Mouse (Mus musculus) neutrophil, adult 5-6 weeks (primary cell): Measurements from ENCODE around the gene Acsm2. TPM values are rescaled to one million over a fixed set of nuclear protein-coding genes. Genes with fewer than 3 reads are reported as not detected.

ENCODE experiments used
- ATAC-seq: fragments of 151-379, 151-347 bp; 2 replicates; pipeline ENCODE4 v1.8.0; 2017; ENCODE audit warnings: mild to moderate bottlenecking, moderate TSS enrichment; ENCODE audit not compliant: insufficient number of reproducible peaks, poor library complexity, low FRiP score, severe bottlenecking; ENCODE audit errors: extremely low read depth
- total RNA-seq: library from RNA; stranded (forward); fragments of 200-1000 nt; gene quantifications from 2 replicates; pipeline ENCODE4 v1.2.3, GENCODE M21; 2017

The Acsm2 gene
- total RNA-seq: under 0.01 TPM in 1 of 2 replicates, not detected in the other

DNA sequence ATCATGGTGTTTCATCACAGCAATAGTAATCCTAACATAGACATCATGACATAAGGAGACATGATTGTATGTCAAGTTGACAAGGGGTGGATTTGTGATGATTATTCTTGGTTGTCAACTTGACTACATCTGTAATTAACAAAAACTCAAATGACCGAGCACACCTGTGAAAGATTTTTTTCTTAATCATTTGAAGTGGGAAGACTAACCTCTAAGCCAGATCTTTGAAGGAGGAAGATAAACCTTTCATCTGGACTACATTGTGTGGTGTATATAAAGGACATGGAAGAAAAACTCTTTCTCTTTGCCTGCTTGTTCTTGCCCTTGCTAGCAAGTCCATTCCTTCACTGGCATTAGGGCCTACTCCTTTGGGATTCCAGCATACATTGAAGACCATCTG lies at the start of gene Acsm2:
Gene Acsm2, plus strand, starts transcription at position 301 of the 400 bp plus-strand sequence.
- no peak for ATAC-seq

DNA sequence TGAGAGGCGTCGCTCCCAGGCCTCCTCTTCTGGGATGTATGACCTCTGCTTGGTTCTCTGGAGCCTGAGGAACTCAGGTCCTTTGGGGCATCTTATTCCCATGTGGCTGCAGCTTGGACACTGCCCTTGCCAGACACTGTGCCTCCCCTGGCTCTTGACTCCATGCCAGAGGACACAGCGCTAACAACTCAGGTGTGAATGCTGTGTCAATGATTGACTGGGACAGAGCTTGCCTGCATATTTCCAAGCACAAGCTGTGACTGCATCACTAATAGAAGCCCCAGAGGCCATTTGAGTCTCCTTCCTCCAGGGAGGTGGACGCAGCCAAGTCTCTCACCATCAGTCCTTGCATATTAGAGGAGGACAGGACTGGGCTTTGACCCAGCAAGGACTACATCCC lies 43.0 kb upstream of the Acsm2 start:
- ATAC-seq: no peak

GRCm38 (mm10) chr7:119513056-119513455 lies 41.1 kb upstream of the Acsm2 start:
- ATAC-seq: no peak

DNA sequence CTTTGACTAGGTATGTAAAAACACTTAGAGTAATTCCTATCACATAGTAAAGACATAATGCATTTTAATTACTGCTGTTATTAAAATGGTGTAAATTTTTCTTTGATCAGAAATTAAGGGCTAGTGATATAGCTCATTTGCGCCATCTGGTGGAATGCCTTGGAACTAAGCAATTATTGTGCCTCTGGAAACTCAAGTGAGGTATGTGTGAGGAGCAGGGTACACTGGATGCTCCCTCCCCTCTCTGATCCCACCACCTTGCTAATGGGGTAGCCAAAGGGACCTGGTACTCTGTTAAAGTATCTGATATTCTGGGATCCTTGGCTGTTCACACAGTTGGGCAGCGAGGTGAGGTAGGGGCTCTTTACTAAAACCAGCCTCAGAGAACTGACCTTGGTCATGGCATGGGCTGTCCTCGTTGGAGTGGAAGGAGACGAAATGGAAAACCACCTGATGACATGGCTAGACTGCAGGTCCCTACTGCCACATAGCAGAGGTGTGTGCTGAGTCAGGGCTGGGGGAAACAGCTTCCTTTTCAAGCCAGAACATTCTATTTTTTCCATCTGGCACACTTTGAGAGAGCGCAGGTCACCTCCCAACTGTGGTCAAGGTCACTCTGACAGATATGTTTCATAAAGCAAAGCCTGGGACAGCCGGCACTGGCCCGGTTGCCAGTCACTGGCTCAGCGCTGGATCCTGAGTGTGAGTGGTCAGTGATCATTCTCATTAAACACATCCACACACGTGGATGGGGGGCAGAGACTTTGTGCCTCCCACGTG lies 38.5 kb upstream of the Acsm2 start:
- ATAC-seq: no peak

DNA sequence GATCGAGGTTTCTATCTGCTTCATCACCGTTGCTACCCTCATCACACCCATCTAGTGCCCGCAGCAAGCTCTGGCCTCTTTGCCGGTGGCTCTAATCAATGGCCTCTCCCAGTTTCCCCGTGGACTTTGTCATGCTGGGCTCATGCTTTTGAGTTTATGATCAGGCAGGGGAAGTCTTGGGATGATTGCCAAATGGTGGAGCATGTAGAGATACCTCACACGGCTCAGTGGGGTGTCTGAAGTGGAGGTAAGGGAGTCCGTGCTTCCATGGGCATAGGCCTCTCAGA lies 37.9 kb upstream of the Acsm2 start:
- no peak for ATAC-seq

DNA sequence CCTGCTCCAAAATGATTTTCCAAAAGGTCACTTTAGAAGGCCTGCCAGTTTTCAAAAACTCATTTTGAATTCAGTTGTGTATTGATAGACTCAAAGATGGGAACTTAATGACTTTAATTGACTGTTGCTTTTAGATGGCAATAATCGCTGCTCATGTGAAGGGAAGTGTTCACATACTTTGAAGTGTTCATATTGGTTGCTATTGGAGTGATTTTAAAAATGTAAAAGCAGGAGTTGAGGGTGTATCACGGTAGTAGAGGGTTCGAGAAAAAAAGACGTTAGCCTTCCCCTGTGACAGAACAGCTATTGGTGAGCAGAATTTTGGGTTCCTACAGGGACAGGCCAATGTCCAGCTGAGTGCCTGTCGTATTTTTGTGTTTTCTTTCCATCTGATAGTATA lies 35.0 kb upstream of the Acsm2 start, which contains the start of gene Acsm5:
Gene Acsm5, plus strand, starts transcription at position 301 of the 400 bp plus-strand sequence.
- no peak for ATAC-seq

GRCm38 (mm10) chr7:119519654-119520053 lies 34.5 kb upstream of the Acsm2 start:
- ATAC-seq: no peak

DNA sequence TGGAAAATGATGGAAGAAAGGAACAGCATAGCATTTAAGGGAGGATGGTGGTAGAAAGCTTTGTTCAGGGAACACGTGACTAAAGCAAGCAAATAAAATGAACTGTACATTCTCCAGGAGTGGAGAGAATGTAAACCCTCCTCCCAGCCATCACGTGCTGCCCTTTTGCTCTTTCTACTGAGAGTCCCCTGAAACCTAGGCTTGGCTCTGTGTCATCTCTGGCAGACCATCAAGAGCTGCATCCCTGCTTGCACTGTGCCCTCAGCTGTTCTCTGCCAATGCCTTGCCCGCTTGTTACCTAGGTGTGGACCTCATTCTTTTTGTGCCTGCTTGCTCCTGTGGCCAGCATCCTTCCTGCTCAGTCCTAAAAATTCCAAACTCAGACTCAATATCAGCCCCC lies 32.3 kb upstream of the Acsm2 start:
- ATAC-seq: no peak

DNA sequence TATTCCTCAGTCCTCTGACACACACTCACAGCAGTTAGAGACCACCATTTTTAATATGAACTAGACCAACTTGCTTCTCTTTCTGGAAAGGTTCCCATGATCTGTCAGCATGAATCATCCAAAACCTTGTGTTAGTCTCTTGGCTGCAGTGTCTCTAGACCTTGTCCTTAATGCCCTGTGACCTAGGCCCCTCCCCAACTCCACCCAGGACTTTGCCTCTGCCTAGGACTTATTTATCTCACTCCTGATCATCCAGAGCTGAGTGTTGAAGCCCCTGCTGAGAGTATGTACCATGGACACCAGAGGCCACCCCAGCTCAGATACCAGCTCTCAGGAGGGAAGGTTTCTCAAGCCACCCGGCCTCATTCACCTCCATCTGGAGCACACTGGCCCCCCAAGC lies 31.8 kb upstream of the Acsm2 start:
- no peak for ATAC-seq

GRCm38 (mm10) chr7:119523389-119523788 lies 30.8 kb upstream of the Acsm2 start, which contains the start of gene Pdilt:
Gene Pdilt (minus strand): TSS chr7:119523489.
- ATAC-seq: no peak

DNA sequence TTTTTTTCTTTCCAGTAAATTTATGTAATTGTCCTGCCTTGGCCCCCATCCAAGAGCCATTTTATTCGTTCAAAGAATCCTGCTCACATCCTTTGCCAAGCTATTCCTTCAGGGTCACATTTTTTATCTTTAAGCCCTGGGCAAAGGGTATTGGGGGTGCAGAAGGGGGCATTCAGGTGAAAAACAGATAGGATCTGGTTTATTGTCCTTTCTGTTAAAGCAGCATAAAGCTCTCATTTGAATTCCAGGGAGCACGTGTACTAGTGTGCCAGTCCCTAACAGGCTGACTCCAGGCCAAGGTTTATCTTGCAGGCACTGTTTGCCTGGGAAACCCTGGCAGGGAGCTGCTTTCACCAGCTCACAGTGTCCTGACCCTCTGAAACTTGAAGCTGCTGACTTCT lies 28.3 kb upstream of the Acsm2 start:
- no peak for ATAC-seq

- no peak for ATAC-seq
Measured at GRCm38 (mm10) chr7:119526486-119526885, 27.7 kb upstream of the Acsm2 start.

DNA sequence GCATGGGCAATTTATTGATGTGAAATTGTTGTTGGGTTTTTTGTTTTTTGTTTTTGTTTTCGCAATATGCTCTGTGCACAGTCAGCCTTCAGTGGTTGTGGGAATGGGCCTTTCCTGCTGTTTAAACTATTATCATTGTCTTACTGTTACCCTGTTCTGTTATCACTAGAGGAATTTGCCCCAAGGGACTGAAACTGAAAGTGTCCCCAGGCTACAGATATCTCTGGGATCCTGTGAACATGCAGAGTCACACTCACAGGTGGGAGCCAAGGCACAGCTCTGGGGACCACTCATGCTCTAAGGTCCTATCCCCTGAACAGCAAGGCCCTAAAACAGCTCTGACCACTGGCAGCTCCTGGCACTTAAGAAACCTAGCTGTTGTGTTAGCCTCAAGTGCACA lies 27.0 kb upstream of the Acsm2 start:
- no peak for ATAC-seq

- no peak for ATAC-seq
Measured at GRCm38 (mm10) chr7:119527548-119527947, 26.6 kb upstream of the Acsm2 start.

- ATAC-seq: no peak
Measured at GRCm38 (mm10) chr7:119528617-119529016, 25.5 kb upstream of the Acsm2 start.

DNA sequence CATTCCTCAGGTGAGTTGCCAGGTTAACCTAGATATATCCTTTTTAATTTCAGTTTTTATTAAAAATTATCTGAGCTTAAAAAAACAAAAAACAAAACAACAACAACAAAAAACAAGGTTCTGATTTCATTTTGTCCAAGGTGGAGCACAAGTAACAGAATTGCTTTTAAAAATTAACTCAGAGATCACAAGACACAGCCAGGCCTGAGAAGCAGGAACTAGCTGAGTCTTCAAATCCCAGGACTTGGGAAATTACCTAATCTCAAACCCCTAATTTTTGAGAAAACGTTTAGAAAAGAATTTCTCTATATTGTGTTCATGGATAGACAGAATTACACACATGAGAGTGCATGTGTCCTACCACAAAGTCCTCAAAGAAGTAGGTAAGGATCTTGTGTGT lies 21.2 kb upstream of the Acsm2 start:
- ATAC-seq: no peak

- ATAC-seq: no peak
Measured at GRCm38 (mm10) chr7:119534389-119534788, 19.8 kb upstream of the Acsm2 start.

DNA sequence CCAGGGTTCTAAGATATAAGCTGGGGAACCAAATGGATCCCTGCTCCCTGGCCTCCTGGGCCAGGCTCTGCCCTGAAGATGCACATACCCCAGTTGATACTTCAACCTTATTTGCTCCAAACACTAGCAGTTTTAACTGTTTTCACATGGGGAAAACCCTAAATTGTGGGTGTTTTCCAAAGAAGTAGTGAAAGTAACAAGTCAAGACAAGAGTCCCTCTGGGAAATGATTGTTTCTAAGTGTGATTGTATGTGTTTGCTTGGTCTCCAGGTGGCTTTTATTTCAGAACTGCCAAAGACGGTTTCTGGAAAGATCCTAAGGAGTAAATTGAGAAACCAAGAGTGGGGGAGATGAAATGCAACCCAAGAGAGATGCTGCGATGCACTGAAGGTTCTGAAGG lies 11.7 kb upstream of the Acsm2 start:
- no peak for ATAC-seq

GRCm38 (mm10) chr7:119545572-119545971 lies 8.6 kb upstream of the Acsm2 start:
- no peak for ATAC-seq

- no peak for ATAC-seq
Measured at GRCm38 (mm10) chr7:119550471-119551222, 3.5 kb upstream of the Acsm2 start.
